Mouse (Mus musculus): Measurements from ENCODE around the gene Rims1. TPM values are rescaled to one million over a fixed set of nuclear protein-coding genes. Genes with fewer than 3 reads are reported as not detected.
A peak's percentile ranks its signal among the peaks of the same experiment; 100 is the strongest.

Rims1 gene
- total RNA-seq, 2 experiments from 2014 or later, result 0.25 TPM; not detected in 1

GRCm38 (mm10) chr1:22512421-22512820 is 293.4 kb downstream of the Rims1 start:
- H3K27ac ChIP-seq, result no peak overlapping the region
- intact Hi-C loops (cut with DNase I), result no loop called here
- TF ChIP-seq CTCF (IDR thresholded peaks at IDR 0.05), result no peak
- no peak for DNase-seq
- H3K4me3 ChIP-seq, result no peak overlapping the region

- Histone ChIP-seq H3K4me3 (no peak overlapping the region), H3K27ac (no peak overlapping the region)
- no peak for TF ChIP-seq CTCF (IDR thresholded peaks at IDR 0.05)
- DNase-seq, result no peak
- intact Hi-C loops (cut with DNase I), result no loop called here
Measured at GRCm38 (mm10) chr1:22511614-22512013, 294.2 kb downstream of the Rims1 start.

GRCm38 (mm10) chr1:22508735-22509615 is 296.8 kb downstream of the Rims1 start:
- H3K27ac ChIP-seq, result no peak overlapping the region
- no peak for DNase-seq
- intact Hi-C loops (cut with DNase I), result no loop called here
- TF ChIP-seq CTCF (IDR thresholded peaks at IDR 0.05), result no peak
- H3K4me3 ChIP-seq, result no peak overlapping the region

- Histone ChIP-seq H3K27ac (no peak overlapping the region), H3K4me3 (no peak overlapping the region)
- no peak for DNase-seq
- intact Hi-C loops (cut with DNase I), result no loop called here
- TF ChIP-seq CTCF (IDR thresholded peaks at IDR 0.05), result peak; percentile 54
Measured at GRCm38 (mm10) chr1:22487270-22487864, 318.4 kb downstream of the Rims1 start.

- no peak for DNase-seq
- no peak overlapping the region for H3K27ac ChIP-seq
- no peak overlapping the region for H3K4me3 ChIP-seq
- no peak for TF ChIP-seq CTCF (IDR thresholded peaks at IDR 0.05)
- intact Hi-C loops (cut with DNase I), result no loop called here
Measured at GRCm38 (mm10) chr1:22476220-22476619, 329.6 kb downstream of the Rims1 start.

- intact Hi-C loops (cut with DNase I), result no loop called here
- TF ChIP-seq CTCF (IDR thresholded peaks at IDR 0.05), result no peak
- no peak for DNase-seq
- no peak overlapping the region for H3K4me3 ChIP-seq
- no peak overlapping the region for H3K27ac ChIP-seq
Measured at GRCm38 (mm10) chr1:22467033-22467432, 338.8 kb downstream of the Rims1 start.

GRCm38 (mm10) chr1:22466597-22466996 is 339.2 kb downstream of the Rims1 start:
- H3K4me3 ChIP-seq, result no peak overlapping the region
- no peak for TF ChIP-seq CTCF (IDR thresholded peaks at IDR 0.05)
- no peak for DNase-seq
- intact Hi-C loops (cut with DNase I), result no loop called here
- no peak overlapping the region for H3K27ac ChIP-seq

- no peak for DNase-seq
- TF ChIP-seq CTCF (IDR thresholded peaks at IDR 0.05), result no peak
- intact Hi-C loops (cut with DNase I), result no loop called here
- Histone ChIP-seq H3K27ac (no peak overlapping the region), H3K4me3 (no peak overlapping the region)
Measured at GRCm38 (mm10) chr1:22424020-22424419, 381.8 kb downstream of the Rims1 start.

- Histone ChIP-seq H3K4me3 (no peak overlapping the region), H3K27ac (no peak overlapping the region)
- TF ChIP-seq CTCF (IDR thresholded peaks at IDR 0.05), result no peak
- intact Hi-C loops (cut with DNase I), result no loop called here
- DNase-seq, result no peak
Measured at GRCm38 (mm10) chr1:22422102-22422501, 383.7 kb downstream of the Rims1 start.

- no peak for DNase-seq
- no peak for TF ChIP-seq CTCF (IDR thresholded peaks at IDR 0.05)
- H3K4me3 ChIP-seq, result no peak overlapping the region
- intact Hi-C loops (cut with DNase I), result no loop called here
- H3K27ac ChIP-seq, result no peak overlapping the region
Measured at GRCm38 (mm10) chr1:22410173-22410572, 395.6 kb downstream of the Rims1 start.

GRCm38 (mm10) chr1:22386361-22386760 is 419.4 kb downstream of the Rims1 start:
- intact Hi-C loops (cut with DNase I), result loop anchor here (5.0 kb wide), 1 partner anchor 119 kb away; no protein-coding TSS in a partner anchor
- no peak overlapping the region for H3K4me3 ChIP-seq
- peak; percentile 63 for TF ChIP-seq CTCF (IDR thresholded peaks at IDR 0.05)
- no peak overlapping the region for H3K27ac ChIP-seq
- DNase-seq, result no peak

GRCm38 (mm10) chr1:22377652-22378051 is 428.1 kb downstream of the Rims1 start:
- DNase-seq, result peak; percentile 22
- intact Hi-C loops (cut with DNase I), result no loop called here
- Histone ChIP-seq H3K4me3 (peak overlapping the region; percentile 60), H3K27ac (peak overlapping the region; percentile 78)
- 0 out of 2 replicates have a peak, but pooled peaks have one; percentile 1 for TF ChIP-seq CTCF (IDR thresholded peaks at IDR 0.05)

- intact Hi-C loops (cut with DNase I), result no loop called here
- Histone ChIP-seq H3K27ac (peak overlapping the region; percentile 78; the same call in 1 of the 2 replicates), H3K4me3 (no peak overlapping the region)
Measured at GRCm38 (mm10) chr1:22377062-22377461, 428.7 kb downstream of the Rims1 start.

More at GRCm38 (mm10) chr1:22377062-22377461, 428.7 kb downstream of the Rims1 start:
- no peak for TF ChIP-seq CTCF (IDR thresholded peaks at IDR 0.05)
- no peak for DNase-seq

Measured in gastrocnemius, adult 2 months (tissue).